Mouse (Mus musculus) kidney, embryonic 16.5 days (tissue): Measurements from ENCODE around the gene Afdn. TPM values are rescaled to one million over a fixed set of nuclear protein-coding genes. Genes with fewer than 3 reads are reported as not detected.

ENCODE experiments used
- ATAC-seq: fragments of 200-750 bp; cut with Nextera tagmentation; 2 replicates; pipeline ENCODE4 v1.8.0; 2017; ENCODE audit warnings: moderate TSS enrichment; ENCODE audit not compliant: low FRiP score, low TSS enrichment
- H3K27ac ChIP-seq: fragments of 300-500 bp; sonication (generic); 2 replicates; pipeline ENCODE4 v1.5.1; 2014; ENCODE audit warnings: low read length
- H3K27me3 ChIP-seq: fragments of 300-500 bp; sonication (generic); 2 replicates; pipeline ENCODE4 v1.6.1; 2014; ENCODE audit warnings: low read length, control low read depth, mixed read lengths; ENCODE audit not compliant: insufficient read depth
- H3K36me3 ChIP-seq: fragments of 300-500 bp; sonication (generic); 2 replicates; pipeline ENCODE4 v1.6.1; 2014; ENCODE audit warnings: low read length, control low read depth, mixed read lengths; ENCODE audit not compliant: insufficient read depth
- H3K4me1 ChIP-seq: fragments of 300-500 bp; sonication (generic); 2 replicates; pipeline ENCODE4 v1.6.1; 2014; ENCODE audit warnings: low read length, control low read depth, mixed read lengths; ENCODE audit not compliant: insufficient read depth
- H3K4me2 ChIP-seq: fragments of 300-500 bp; sonication (generic); replicated peaks from 2 replicates; pipeline ENCODE4 v1.6.1; 2014; ENCODE audit warnings: low read depth, low read length
- H3K4me3 ChIP-seq: fragments of 300-500 bp; sonication (generic); 2 replicates; pipeline ENCODE4 v1.5.1; 2014; ENCODE audit warnings: mild to moderate bottlenecking, low read length
- H3K9ac ChIP-seq: fragments of 300-500 bp; sonication (generic); replicated peaks from 2 replicates; pipeline ENCODE4 v1.6.1; 2014; ENCODE audit warnings: low read length
- H3K9me3 ChIP-seq: fragments of 300-500 bp; sonication (generic); 2 replicates; pipeline ENCODE4 v1.6.1; 2016; ENCODE audit warnings: low read length, control low read depth
- WGBS: fragments of 180-500 bp; shearing (Covaris S2); extraction: QIAGEN DNeasy Blood & Tissue Kit; methylation state at CpG from one replicate; pipeline ENCODE4 v1.1.7; 2014; 5-methylcytosine and 5-hydroxymethylcytosine counted together
- polyA plus RNA-seq: library from polyadenylated mRNA; unstranded; fragments of >200 nt; fragmentation: Nextera tagmentation; extraction: Ambion mirVana; gene quantifications from 2 replicates; pipeline ENCODE4 v1.2.1, GENCODE M21; 2015

Gene Afdn
- polyA plus RNA-seq, 1 experiment from 2014 or later, result 52.7 TPM

- WGBS, result 81% methylated on average over 1 of the region's 1 CpGs
These were observed 37.4 kb downstream of the Afdn start for GRCm38 (mm10) chr17:13797691-13798090.

GRCm38 (mm10) chr17:13802836-13803408 lies 42.6 kb downstream of the Afdn start:
- ATAC-seq, result no peak
- peaks cover 13% of the 10 kb centered on the region; the same call in 1 of the 2 replicates for H3K36me3 ChIP-seq
- H3K4me3 ChIP-seq, result no peak overlapping the region
- H3K4me1 ChIP-seq, result no peaks in the 10 kb centered on the region
- H3K27me3 ChIP-seq, result no peaks in the 10 kb centered on the region
- H3K27ac ChIP-seq, result no peak overlapping the region
- WGBS, result 58% methylated on average over 2 of the region's 2 CpGs
- no peaks in the 10 kb centered on the region for H3K9me3 ChIP-seq
- no peak overlapping the region for H3K4me2 ChIP-seq
- no peak overlapping the region for H3K9ac ChIP-seq

More at GRCm38 (mm10) chr17:13797691-13798090, 37.4 kb downstream of the Afdn start:
- no peak overlapping the region for H3K9ac ChIP-seq
- H3K4me1 ChIP-seq, result no peaks in the 10 kb centered on the region
- no peaks in the 10 kb centered on the region for H3K27me3 ChIP-seq
- no peak overlapping the region for H3K27ac ChIP-seq
- no peak for ATAC-seq
- no peaks in the 10 kb centered on the region for H3K9me3 ChIP-seq
- H3K4me3 ChIP-seq, result no peak overlapping the region
- H3K36me3 ChIP-seq, result no peaks in the 10 kb centered on the region
- no peak overlapping the region for H3K4me2 ChIP-seq

DNA sequence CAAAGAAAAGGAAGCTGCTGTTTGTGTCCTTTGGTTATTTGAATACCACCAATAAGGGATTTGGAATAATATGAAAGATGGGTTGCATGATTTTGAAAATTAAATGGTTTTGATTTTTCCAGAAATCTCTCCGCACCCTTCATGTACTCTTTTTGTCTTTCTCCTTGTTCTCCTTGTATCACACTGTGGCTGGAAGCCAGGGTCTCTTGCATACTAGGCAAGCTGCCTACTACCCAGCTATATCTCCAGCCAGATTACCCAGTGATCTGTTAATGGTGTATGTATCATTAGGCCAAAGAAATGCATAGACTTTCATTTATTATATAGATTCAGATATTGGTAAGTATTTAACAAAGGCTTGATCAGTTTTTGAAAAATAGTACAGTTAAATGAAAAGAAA lies 45.7 kb downstream of the Afdn start:
- 91% methylated on average over 1 of the region's 1 CpGs for WGBS

DNA sequence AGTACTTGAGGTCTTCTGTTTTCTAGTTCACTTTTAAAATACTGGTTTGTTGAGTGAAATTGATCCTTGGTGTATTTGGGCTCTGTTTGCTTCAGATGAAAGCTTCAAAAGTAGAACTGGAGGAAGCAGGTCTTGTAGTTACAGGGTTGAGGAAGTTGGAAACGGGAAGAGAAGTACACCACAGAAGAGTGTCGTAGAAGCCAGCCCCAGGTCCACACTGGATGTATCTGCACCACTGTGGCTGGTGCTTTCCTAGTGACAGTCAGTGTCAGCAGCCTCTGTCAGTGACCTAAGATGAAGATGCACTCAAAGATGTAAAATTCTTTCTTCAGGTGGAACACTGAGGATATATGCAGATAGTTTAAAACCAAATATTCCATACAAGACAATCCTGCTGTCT lies 57.5 kb downstream of the Afdn start:
- no peak for ATAC-seq
- H3K36me3 ChIP-seq, result peaks cover 6% of the 10 kb centered on the region; the same call in 1 of the 2 replicates
- H3K4me2 ChIP-seq, result no peak overlapping the region
- 89% methylated on average over 2 of the region's 2 CpGs for WGBS
- no peak overlapping the region for H3K4me3 ChIP-seq
- no peak overlapping the region for H3K27ac ChIP-seq
- no peaks in the 10 kb centered on the region for H3K9me3 ChIP-seq
- H3K9ac ChIP-seq, result no peak overlapping the region
- H3K4me1 ChIP-seq, result no peaks in the 10 kb centered on the region
- H3K27me3 ChIP-seq, result no peaks in the 10 kb centered on the region

More for the DNA sequence above, 45.7 kb downstream of the Afdn start:
- Histone ChIP-seq H3K4me2 (no peak overlapping the region), H3K4me3 (no peak overlapping the region), H3K9ac (no peak overlapping the region), H3K27ac (no peak overlapping the region), H3K36me3 (peaks cover 21% of the 10 kb centered on the region; the same call in 1 of the 2 replicates), H3K27me3 (no peaks in the 10 kb centered on the region), H3K9me3 (no peaks in the 10 kb centered on the region), H3K4me1 (no peaks in the 10 kb centered on the region)
- no peak for ATAC-seq

GRCm38 (mm10) chr17:13819342-13819741 lies 59.0 kb downstream of the Afdn start:
- Histone ChIP-seq H3K9ac (no peak overlapping the region), H3K36me3 (peaks cover 11% of the 10 kb centered on the region; the same call in 1 of the 2 replicates), H3K27ac (no peak overlapping the region), H3K27me3 (no peaks in the 10 kb centered on the region), H3K4me2 (no peak overlapping the region), H3K4me1 (no peaks in the 10 kb centered on the region), H3K4me3 (no peak overlapping the region), H3K9me3 (no peaks in the 10 kb centered on the region)
- 78% methylated on average over 4 of the region's 4 CpGs for WGBS
- no peak for ATAC-seq

DNA sequence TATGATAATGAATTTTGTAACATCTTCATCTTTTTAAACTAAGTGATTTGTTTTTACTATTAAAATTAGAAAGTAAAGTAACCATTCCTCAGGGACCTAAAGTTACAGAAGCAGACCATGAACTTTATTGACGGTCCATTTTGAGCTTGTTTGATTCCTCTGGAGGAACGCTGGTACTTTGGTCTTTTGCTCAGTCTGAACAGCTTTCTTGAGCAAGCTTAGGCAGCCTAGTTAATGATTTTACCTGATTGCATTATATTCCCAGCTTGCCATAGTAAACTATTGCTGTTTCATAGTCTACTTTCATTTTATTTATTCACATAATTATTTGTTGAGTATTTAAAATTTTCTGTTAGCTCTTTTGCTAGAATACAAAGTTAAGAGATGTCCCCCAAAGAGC lies 60.3 kb downstream of the Afdn start:
- Histone ChIP-seq H3K4me1 (no peaks in the 10 kb centered on the region), H3K36me3 (peaks cover 19% of the 10 kb centered on the region), H3K4me3 (no peak overlapping the region), H3K27ac (no peak overlapping the region), H3K9me3 (no peaks in the 10 kb centered on the region), H3K27me3 (no peaks in the 10 kb centered on the region), H3K4me2 (no peak overlapping the region), H3K9ac (no peak overlapping the region)
- no peak for ATAC-seq
- WGBS, result 95% methylated on average over 2 of the region's 2 CpGs

DNA sequence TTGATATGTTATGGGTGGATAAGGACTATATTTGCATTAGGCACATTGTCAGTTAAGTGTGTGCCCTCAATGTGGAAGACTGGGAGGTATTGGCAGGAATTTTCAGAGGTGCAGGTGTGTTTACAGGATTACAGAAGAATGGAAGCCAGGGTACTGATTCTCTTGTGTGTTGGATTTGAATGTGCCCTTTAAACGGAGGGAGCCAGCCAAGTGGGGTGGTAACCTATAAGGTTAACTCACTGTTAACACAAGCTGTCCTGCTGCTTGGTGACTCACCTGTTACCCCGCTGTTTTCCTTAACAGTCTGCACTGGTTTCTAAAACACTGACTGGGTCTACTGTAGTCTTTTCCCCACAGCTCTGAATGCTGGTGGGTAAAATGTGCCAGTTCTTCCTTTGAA lies 65.1 kb downstream of the Afdn start:
- Histone ChIP-seq H3K4me3 (no peak overlapping the region), H3K27ac (no peak overlapping the region), H3K4me2 (no peak overlapping the region), H3K27me3 (no peaks in the 10 kb centered on the region), H3K36me3 (peaks cover 19% of the 10 kb centered on the region), H3K4me1 (no peaks in the 10 kb centered on the region), H3K9me3 (no peaks in the 10 kb centered on the region), H3K9ac (no peak overlapping the region)
- 88% methylated on average over 2 of the region's 2 CpGs for WGBS
- ATAC-seq, result no peak

DNA sequence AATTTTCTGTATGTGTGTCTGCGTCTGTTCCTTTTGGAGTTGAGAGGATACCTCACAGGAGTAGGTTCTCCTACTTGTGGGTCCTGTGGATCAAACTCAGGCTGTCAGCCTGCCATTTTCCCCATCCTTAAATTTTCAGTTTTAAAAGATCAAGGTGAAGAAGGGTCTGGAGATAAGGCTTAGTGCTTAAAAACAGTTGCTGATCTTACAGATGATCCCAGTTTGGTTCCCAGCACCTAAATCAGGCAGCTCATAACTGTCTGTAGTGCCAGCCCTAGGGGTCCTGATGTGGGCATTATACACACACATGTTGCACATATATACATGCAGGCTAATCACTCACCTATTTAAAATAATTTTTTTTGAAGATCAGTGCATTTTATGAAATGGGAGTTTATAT lies 69.9 kb downstream of the Afdn start:
- no peak overlapping the region for H3K9ac ChIP-seq
- H3K36me3 ChIP-seq, result peaks cover 25% of the 10 kb centered on the region; the same call in 1 of the 2 replicates
- no peaks in the 10 kb centered on the region for H3K4me1 ChIP-seq
- no peak overlapping the region for H3K4me2 ChIP-seq
- H3K27ac ChIP-seq, result no peak overlapping the region
- 100% methylated on average over 1 of the region's 1 CpGs for WGBS
- H3K9me3 ChIP-seq, result no peaks in the 10 kb centered on the region
- no peaks in the 10 kb centered on the region for H3K27me3 ChIP-seq
- H3K4me3 ChIP-seq, result no peak overlapping the region
- no peak for ATAC-seq

DNA sequence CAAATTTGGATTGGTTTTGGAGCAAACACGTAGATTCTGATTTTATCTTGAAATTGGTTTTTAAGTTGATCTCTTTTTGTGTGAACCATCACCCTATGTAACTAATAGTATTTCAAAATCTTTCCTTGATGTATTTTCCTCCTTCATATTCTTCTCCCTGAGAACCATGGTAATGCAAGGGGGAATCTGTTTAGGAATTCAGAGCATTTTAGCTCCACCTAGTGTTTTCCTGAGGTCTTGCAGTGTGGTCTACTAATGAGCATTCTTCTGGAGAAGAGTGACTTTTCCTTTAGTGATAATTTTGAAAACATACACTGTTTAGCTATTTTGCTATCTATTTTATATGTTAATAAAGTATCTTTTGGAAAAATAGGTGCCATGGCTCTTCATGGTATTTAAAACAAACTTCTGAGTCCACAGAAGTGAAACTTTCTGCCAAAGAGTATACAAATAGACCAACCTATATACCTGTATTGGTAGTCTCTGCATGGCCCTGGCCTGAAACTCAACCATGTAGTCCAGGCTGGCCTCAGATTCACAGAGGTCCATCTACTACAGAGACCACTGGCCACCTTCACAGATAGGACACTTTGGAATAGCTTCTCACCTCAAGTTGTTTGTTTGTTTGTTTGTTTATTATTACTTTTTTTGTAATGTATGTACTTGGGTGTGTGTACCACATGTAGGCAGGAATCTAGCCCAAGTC lies 70.5 kb downstream of the Afdn start:
- 81% methylated on average over 1 of the region's 1 CpGs for WGBS
- Histone ChIP-seq H3K27me3 (no peaks in the 10 kb centered on the region), H3K4me2 (no peak overlapping the region), H3K27ac (no peak overlapping the region), H3K36me3 (peaks cover 24% of the 10 kb centered on the region; the same call in 1 of the 2 replicates), H3K9ac (no peak overlapping the region), H3K4me1 (no peaks in the 10 kb centered on the region), H3K4me3 (no peak overlapping the region), H3K9me3 (no peaks in the 10 kb centered on the region)
- no peak for ATAC-seq

DNA sequence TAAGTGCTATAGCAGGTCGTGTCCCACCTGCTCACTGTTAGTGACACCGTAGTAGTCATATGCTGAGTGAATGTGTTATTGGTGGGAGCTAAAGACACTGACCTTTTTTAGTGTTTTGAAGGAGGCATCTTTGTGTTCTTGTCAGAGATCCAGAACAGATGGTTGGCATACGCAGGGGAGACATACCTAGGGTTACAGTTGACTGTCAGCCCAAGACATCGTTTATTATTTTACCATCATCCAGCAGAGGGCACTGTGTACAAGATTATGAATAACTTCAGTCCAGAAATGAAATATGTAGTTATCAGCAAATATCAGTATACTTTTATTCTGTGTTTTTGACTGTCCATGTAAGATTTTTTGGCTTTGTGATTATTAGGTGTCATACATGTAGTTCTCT lies 75.5 kb downstream of the Afdn start:
- Histone ChIP-seq H3K27me3 (no peaks in the 10 kb centered on the region), H3K4me2 (no peak overlapping the region), H3K9me3 (no peaks in the 10 kb centered on the region), H3K27ac (no peak overlapping the region), H3K4me1 (no peaks in the 10 kb centered on the region), H3K36me3 (peaks cover 17% of the 10 kb centered on the region; the same call in 1 of the 2 replicates), H3K9ac (no peak overlapping the region), H3K4me3 (no peak overlapping the region)
- no peak for ATAC-seq
- WGBS, result 83% methylated on average over 4 of the region's 4 CpGs
